Mouse (Mus musculus) heart, adult 8-10 months (tissue): ENCODE measurements at regions not wholly inside any gene's neighbourhood (a gene's known extent, or its start where the extent isn't known, plus 50 kb on each side); places are given as distances from the start of the nearest gene placed in this dataset.

ENCODE experiments used
- DNase-seq: peaks from one replicate; pipeline ENCODE4 v3.0.0; 2022; ENCODE audit warnings: low spot score

DNA sequence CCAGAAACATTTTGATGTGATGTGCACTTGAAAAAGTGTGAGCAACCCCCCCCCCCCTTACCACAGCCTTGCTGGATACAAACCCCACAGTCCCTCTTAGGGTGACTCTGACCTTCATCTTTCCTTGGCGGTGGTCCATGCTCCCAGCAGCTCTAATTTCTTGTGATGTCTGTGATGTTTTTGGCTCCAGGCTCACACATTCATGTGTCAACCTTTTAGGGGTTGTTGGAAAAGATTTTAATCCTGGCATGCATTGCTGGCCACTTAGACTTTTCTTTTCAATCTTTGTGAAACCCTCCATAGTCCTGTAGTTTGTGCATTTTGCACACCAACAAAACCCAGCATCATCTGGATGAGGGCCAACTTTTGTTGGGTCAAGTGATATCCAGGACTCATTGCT is 134.9 kb upstream of the Igfbp3 start:
- DNase-seq: no peak

DNA sequence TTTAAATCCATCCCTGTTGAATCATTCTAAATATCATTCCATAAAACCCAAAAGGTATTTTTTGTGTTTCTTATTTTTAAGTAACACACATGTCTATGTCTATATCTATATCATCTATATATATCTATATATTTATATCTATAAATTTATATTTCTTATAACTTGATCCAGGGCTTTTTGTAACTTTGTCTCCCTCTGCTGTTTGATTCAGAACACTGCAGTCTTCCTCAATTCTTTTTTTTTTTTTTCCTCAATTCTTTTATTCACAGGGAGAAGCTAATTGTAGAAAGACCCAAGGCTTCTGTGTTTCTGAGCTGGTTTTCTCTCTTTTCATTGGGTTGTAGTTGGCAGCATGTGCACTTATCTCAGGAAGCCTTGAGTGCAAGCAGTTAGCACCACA is 124.1 kb upstream of the Igfbp3 start:
- DNase-seq: no peak

DNA sequence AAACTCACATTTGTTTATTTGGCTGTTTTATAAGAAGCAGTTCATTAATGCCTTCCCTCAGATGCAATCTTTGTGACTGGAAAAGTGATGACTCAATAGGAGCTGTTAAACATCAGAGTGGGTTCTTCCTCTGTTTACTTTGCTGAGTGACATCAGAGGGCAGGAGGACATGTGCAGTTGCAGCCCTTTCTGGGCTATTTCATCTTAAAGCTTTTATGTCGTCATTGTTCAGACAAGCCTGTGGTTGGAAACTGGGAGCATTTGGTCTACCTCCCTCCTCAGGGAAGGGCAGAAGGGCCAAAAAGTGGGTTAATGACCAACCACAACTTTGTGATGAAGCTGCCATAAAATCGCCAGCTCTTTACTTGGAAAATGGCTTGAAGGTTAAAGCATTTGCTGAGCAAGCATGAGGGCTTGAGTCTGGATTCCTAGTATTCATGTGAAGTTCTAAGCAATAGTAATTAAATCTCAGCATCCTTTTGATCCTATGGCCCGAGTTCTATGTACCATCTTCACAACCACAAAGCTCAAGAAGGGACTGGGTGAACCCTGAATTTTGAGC is 103.8 kb upstream of the Igfbp3 start:
- DNase-seq: no peak

- no peak for DNase-seq
Measured at GRCm38 (mm10) chr11:7296252-7296651, 82.5 kb upstream of the Igfbp3 start.

GRCm38 (mm10) chr11:7289242-7289938 is 75.7 kb upstream of the Igfbp3 start:
- DNase-seq: no peak

DNA sequence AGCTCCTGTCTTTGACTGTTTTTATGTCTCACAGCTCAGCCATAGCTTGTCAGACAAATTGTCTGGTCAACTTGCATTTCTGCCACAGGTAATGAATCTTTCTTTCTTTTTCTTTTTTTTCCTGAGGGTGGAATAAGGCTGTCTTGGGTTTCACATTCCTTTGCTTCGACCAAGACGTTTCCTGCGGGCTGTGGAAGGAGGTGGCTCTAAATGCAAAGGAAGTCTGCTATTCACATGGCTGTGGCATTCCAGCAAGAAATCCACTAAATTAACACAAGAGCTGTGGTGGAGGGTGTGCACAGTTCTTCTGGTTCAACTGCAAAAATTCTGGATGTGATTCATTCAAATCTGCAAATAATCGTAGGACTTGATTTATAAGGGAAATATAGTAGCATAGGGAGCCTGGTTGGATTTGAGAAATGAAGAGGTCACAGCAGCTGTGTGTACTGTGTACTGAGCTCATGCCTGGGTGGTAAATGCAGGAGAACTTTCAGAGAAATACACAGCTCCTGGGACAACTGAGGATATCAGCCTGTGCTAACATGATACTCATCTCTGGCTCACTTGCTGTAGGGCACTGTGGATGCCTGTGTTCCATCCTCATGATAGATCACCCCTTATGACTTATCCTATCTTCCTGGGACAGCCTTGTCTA is 71.2 kb upstream of the Igfbp3 start:
- DNase-seq: no peak

- DNase-seq: no peak
Measured at GRCm38 (mm10) chr11:7282981-7283380, 69.3 kb upstream of the Igfbp3 start.

- DNase-seq: no peak
Measured at GRCm38 (mm10) chr11:7282188-7282587, 68.5 kb upstream of the Igfbp3 start.

- DNase-seq: no peak
Measured at GRCm38 (mm10) chr11:7281656-7282055, 67.9 kb upstream of the Igfbp3 start.

DNA sequence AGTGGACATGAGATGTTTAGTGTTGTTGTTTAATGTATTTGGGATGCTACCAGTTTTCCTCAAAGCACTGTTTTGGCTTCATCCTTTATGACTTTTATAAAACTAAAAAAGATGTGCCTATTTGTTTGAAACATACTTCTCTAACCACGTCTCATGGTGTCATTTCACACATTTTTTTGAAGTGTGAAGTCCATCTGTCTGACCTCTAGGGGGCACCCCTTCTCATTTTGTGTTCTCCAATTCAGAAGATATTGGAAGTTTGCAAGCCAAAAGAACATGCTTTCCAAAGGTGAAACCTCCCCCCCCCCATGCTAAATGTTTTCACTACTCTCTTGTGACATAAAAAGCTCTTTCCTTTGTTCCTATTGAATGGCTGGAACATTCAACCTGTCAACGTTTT is 66.2 kb upstream of the Igfbp3 start:
- DNase-seq: no peak

- DNase-seq: no peak
Measured at GRCm38 (mm10) chr11:7272543-7272942, 58.8 kb upstream of the Igfbp3 start.

DNA sequence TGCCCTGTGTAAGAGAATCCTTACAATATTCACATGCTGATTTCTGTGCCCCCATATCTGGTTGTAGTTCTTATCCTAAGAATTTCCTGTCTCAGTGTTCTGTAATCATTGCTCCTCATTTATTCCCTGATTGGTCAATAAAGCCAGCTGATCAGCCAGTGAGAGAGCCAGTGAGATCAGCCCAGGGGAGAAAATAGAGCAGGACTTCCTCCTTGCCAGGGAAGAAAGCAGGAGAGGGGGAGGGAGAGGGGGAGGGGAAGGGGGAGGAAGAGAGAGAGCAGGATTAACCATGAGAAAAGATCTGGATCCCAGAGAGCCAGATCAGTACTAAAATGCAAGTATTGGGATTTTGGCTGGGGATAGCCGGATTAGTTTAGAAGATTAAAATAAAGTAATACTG is 57.2 kb upstream of the Igfbp3 start:
- no peak for DNase-seq

- DNase-seq: no peak
Measured at GRCm38 (mm10) chr11:7263971-7264370, 50.2 kb upstream of the Igfbp3 start.
